Mouse (Mus musculus) hindbrain, postnatal 0 days (tissue): ENCODE data around the gene Kdm5b. TPM values are rescaled to one million over a fixed set of nuclear protein-coding genes. Genes with fewer than 3 reads are reported as not detected.
"Not testable (repeated sequence)": the region's sequence is repeated elsewhere in the genome, so short reads cannot be mapped to it uniquely, and the experiment has no call there.

ENCODE experiments used
- ATAC-seq: fragments of 200-750 bp; cut with Nextera tagmentation; 2 replicates; pipeline ENCODE4 v1.8.0; 2017; ENCODE audit warnings: mild to moderate bottlenecking, moderate TSS enrichment, moderate library complexity
- DNase-seq: peaks from one replicate; pipeline ENCODE4 v3.0.0-alpha.2; 2015; ENCODE audit warnings: low spot score
- H3K27ac ChIP-seq: fragments of 300-500 bp; sonication (generic); 2 replicates; pipeline ENCODE4 v1.5.1; 2014; ENCODE audit warnings: mild to moderate bottlenecking
- H3K27me3 ChIP-seq: fragments of 300-500 bp; sonication (generic); 2 replicates; pipeline ENCODE4 v1.6.1; 2014; ENCODE audit warnings: low read length, mixed read lengths; ENCODE audit not compliant: insufficient read depth
- H3K36me3 ChIP-seq: fragments of 300-500 bp; sonication (generic); 2 replicates; pipeline ENCODE4 v1.6.1; 2014; ENCODE audit warnings: low read length, mixed read lengths; ENCODE audit not compliant: insufficient read depth
- H3K4me1 ChIP-seq: fragments of 300-500 bp; sonication (generic); 2 replicates; pipeline ENCODE4 v1.6.1; 2014; ENCODE audit warnings: antibody characterized with exemption, low read length, mixed read lengths; ENCODE audit not compliant: insufficient read depth
- H3K4me2 ChIP-seq: fragments of 300-500 bp; sonication (generic); 2 replicates; pipeline ENCODE4 v1.6.1; 2014; ENCODE audit warnings: low read depth, mild to moderate bottlenecking, low read length, moderate library complexity, mixed read lengths
- H3K4me3 ChIP-seq: fragments of 300-500 bp; sonication (generic); 2 replicates; pipeline ENCODE4 v1.5.1; 2014; ENCODE audit warnings: low read length
- H3K9ac ChIP-seq: fragments of 300-500 bp; sonication (generic); replicated peaks from 2 replicates; pipeline ENCODE4 v1.6.1; 2014; ENCODE audit warnings: mild to moderate bottlenecking, low read length, moderate library complexity, mixed read lengths
- H3K9me3 ChIP-seq: fragments of 300-500 bp; sonication (generic); 2 replicates; pipeline ENCODE4 v1.6.1; 2016; ENCODE audit warnings: low read length, mixed read lengths
- CTCF ChIP-seq: IDR thresholded peaks from 2 replicates; pipeline ENCODE4 v1.5.1; 2016; ENCODE audit warnings: antibody characterized with exemption, control low read depth, low read depth
- WGBS: fragments of 180-500 bp; shearing (Covaris S2); extraction: QIAGEN DNeasy Blood & Tissue Kit; methylation state at CpG from one replicate; pipeline ENCODE4 v1.1.7; 2014; 5-methylcytosine and 5-hydroxymethylcytosine counted together
- polyA plus RNA-seq: library from polyadenylated mRNA; unstranded; fragments of >200 nt; fragmentation: Nextera tagmentation; extraction: Ambion mirVana; gene quantifications from 2 replicates; pipeline ENCODE4 v1.2.1, GENCODE M21; 2015
- total RNA-seq: library from RNA; depleted of rRNA; stranded (reverse); fragments of >200 nt; gene quantifications from 2 replicates; pipeline ENCODE4 v1.2.3, GENCODE M21; 2014

Kdm5b gene
- total and polyA plus RNA-seq, 2 experiments from 2014 or later, result 42.1 to 59.2 TPM

- peak overlapping the region; percentile 54; the same call in 1 of the 2 replicates for H3K27ac ChIP-seq
- ATAC-seq (peak; percentile 24; the same call in 1 of the 2 replicates), DNase-seq (peak; percentile 45)
- no peak for TF ChIP-seq CTCF
- H3K9me3 ChIP-seq, result no peaks in the 10 kb centered on the region
- 27% methylated on average over 4 of the region's 4 CpGs for WGBS
- no peaks in the 10 kb centered on the region for H3K27me3 ChIP-seq
- no peaks in the 10 kb centered on the region for H3K36me3 ChIP-seq
- H3K9ac ChIP-seq, result 0 out of 2 replicates have a peak overlapping the region, but pooled peaks have one; percentile 9
- no peak overlapping the region for H3K4me3 ChIP-seq
- H3K4me1 ChIP-seq, result peaks cover 15% of the 10 kb centered on the region
- H3K4me2 ChIP-seq, result peak overlapping the region; percentile 16; the same call in 1 of the 2 replicates
Measured at GRCm38 (mm10) chr1:134516491-134517198, 43.3 kb upstream of the Kdm5b start.

- not testable (repeated sequence) for H3K4me3 ChIP-seq, ATAC-seq, H3K36me3 ChIP-seq, H3K4me2 ChIP-seq, H3K27me3 ChIP-seq, H3K9ac ChIP-seq, DNase-seq, H3K9me3 ChIP-seq, H3K27ac ChIP-seq
- 95% methylated on average over 10 of the region's 14 CpGs for WGBS
- peaks cover 15% of the 10 kb centered on the region for H3K4me1 ChIP-seq
Measured at GRCm38 (mm10) chr1:134517841-134518240, 42.1 kb upstream of the Kdm5b start.

DNA sequence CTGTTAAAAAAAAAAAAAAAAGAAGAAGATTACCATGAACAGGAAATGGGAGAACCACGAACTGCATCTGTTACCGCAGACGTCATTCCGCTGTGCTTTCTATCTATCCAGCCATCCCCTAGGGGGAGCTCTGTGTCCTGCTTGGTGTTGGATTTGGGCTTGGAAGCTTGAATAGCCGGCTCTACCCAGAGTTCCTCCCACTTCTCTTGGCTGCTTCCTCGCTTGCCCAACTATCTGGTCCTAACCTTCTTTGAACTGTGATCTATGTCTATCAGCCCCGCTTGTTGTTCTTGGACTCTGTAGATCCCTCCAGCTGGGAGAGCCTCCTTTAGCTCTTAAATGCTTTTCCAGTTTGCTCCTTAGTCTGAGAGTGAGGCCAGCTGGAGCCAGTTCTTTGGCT is 41.3 kb upstream of the Kdm5b start:
- ATAC-seq, result peak; percentile 61; the same call in 1 of the 2 replicates
- no peaks in the 10 kb centered on the region for H3K27me3 ChIP-seq
- H3K9ac ChIP-seq, result no peak overlapping the region
- H3K4me1 ChIP-seq, result peaks cover 8% of the 10 kb centered on the region
- H3K4me2 ChIP-seq, result no peak overlapping the region
- H3K36me3 ChIP-seq, result no peaks in the 10 kb centered on the region
- TF ChIP-seq CTCF, result peak; percentile 79
- H3K4me3 ChIP-seq, result no peak overlapping the region
- H3K9me3 ChIP-seq, result no peaks in the 10 kb centered on the region
- H3K27ac ChIP-seq, result no peak overlapping the region
- peak; percentile 87 for DNase-seq
- 14% methylated on average over 7 of the region's 7 CpGs for WGBS

- not testable (repeated sequence) for H3K36me3 ChIP-seq, H3K27me3 ChIP-seq, H3K27ac ChIP-seq, H3K4me2 ChIP-seq, DNase-seq, ATAC-seq, H3K9ac ChIP-seq, H3K9me3 ChIP-seq, H3K4me3 ChIP-seq, H3K4me1 ChIP-seq
- WGBS, result 95% methylated on average over 5 of the region's 5 CpGs
Measured at GRCm38 (mm10) chr1:134519201-134519600, 40.8 kb upstream of the Kdm5b start.

- Histone ChIP-seq H3K27me3 (no peaks in the 10 kb centered on the region), H3K27ac (no peak overlapping the region), H3K4me2 (no peak overlapping the region), H3K9ac (no peak overlapping the region), H3K4me1 (peaks cover 7% of the 10 kb centered on the region), H3K4me3 (no peak overlapping the region), H3K9me3 (no peaks in the 10 kb centered on the region), H3K36me3 (no peaks in the 10 kb centered on the region)
- ATAC-seq (no peak), DNase-seq (no peak)
- TF ChIP-seq CTCF, result no peak
- 87% methylated on average over 8 of the region's 8 CpGs for WGBS
Measured at GRCm38 (mm10) chr1:134520001-134520721, 39.8 kb upstream of the Kdm5b start.

DNA sequence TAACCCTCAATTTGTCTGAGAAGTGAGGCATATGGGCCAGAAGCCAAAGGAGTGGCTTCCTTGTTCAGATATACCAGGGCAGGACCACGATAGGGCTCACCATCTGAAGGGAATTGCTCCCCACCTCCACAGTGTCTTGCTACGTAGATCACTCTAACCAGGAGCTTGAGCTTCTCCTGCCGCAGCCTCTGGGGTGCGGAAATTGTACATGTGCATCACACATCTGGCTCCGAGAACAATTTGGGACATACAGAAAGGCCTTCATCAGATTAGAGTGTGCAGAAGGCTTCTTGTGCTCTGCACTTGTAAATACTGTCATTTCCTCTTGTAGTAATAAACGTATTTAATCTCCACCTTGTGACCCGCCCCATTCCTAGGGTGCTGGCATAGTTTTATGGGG is 38.8 kb upstream of the Kdm5b start:
- ATAC-seq, result no peak

GRCm38 (mm10) chr1:134522325-134522724 is 37.6 kb upstream of the Kdm5b start:
- no peak for TF ChIP-seq CTCF

More for the DNA sequence above, 38.8 kb upstream of the Kdm5b start:
- Histone ChIP-seq H3K36me3 (no peaks in the 10 kb centered on the region), H3K4me3 (no peak overlapping the region), H3K4me2 (no peak overlapping the region), H3K4me1 (peaks cover 5% of the 10 kb centered on the region), H3K9ac (no peak overlapping the region), H3K27me3 (no peaks in the 10 kb centered on the region), H3K27ac (no peak overlapping the region), H3K9me3 (no peaks in the 10 kb centered on the region)
- WGBS, result 85% methylated on average over 7 of the region's 7 CpGs
- no peak for TF ChIP-seq CTCF
- no peak for DNase-seq

More at GRCm38 (mm10) chr1:134522325-134522724, 37.6 kb upstream of the Kdm5b start:
- Histone ChIP-seq H3K9me3 (no peaks in the 10 kb centered on the region), H3K4me2 (no peak overlapping the region), H3K27me3 (no peaks in the 10 kb centered on the region), H3K4me3 (no peak overlapping the region), H3K27ac (no peak overlapping the region), H3K4me1 (no peaks in the 10 kb centered on the region), H3K36me3 (no peaks in the 10 kb centered on the region), H3K9ac (no peak overlapping the region)
- WGBS, result 54% methylated on average over 2 of the region's 2 CpGs
- no peak for ATAC-seq
- DNase-seq, result no peak
